Mouse (Mus musculus): Measurements from ENCODE around the gene Znrf4. TPM values are rescaled to one million over a fixed set of nuclear protein-coding genes. Genes with fewer than 3 reads are reported as not detected.

Gene Znrf4
- polyA plus RNA-seq, 1 experiment = not detected

GRCm38 (mm10) chr17:56485118-56485517, 27.1 kb downstream of the Znrf4 start:
- Histone ChIP-seq H3K36me3 (ENCODE audit: control insufficient read depth, insufficient read depth) (no peaks in the 10 kb centered on the region), H3K79me3 (ENCODE audit: low read depth) (no peaks in the 10 kb centered on the region), H3K4me3 (ENCODE audit: insufficient read depth, poor library complexity, severe bottlenecking) (no peak overlapping the region), H3ac (ENCODE audit: control insufficient read depth, insufficient read length, low read depth) (no peak overlapping the region), H3K79me2 (ENCODE audit: control insufficient read depth, insufficient read depth) (no peaks in the 10 kb centered on the region), H3K27me3 (ENCODE audit: control insufficient read depth, insufficient read depth, insufficient read length) (no peaks in the 10 kb centered on the region)
- TF ChIP-seq CEBPB (IDR thresholded peaks at IDR 0.05; ENCODE audit: low read depth) (no peak), CTCF (IDR thresholded peaks at IDR 0.05; ENCODE audit: control insufficient read depth, insufficient read depth, insufficient read length) (no peak), MAX (IDR thresholded peaks at IDR 0.05) (no peak), USF1 (IDR thresholded peaks at IDR 0.05; ENCODE audit: low read depth) (no peak), MYOD1 (IDR thresholded peaks at IDR 0.05; ENCODE audit: control insufficient read depth, insufficient read length, low read depth) (no peak), FOSL1 (IDR thresholded peaks at IDR 0.05; ENCODE audit: insufficient read depth, low read length, poor library complexity, severe bottlenecking) (no peak)

GRCm38 (mm10) chr17:56482671-56483070, 29.6 kb downstream of the Znrf4 start:
- no peaks in the 10 kb centered on the region for H3K79me3 ChIP-seq (ENCODE audit: low read depth)
- no peaks in the 10 kb centered on the region for H3K27me3 ChIP-seq (ENCODE audit: control insufficient read depth, insufficient read depth, insufficient read length)
- no peak overlapping the region for H3K4me3 ChIP-seq (ENCODE audit: insufficient read depth, poor library complexity, severe bottlenecking)
- TF ChIP-seq USF1 (IDR thresholded peaks at IDR 0.05; ENCODE audit: low read depth) = no peak
- no peak for TF ChIP-seq MYOD1 (IDR thresholded peaks at IDR 0.05; ENCODE audit: control insufficient read depth, insufficient read length, low read depth)
- no peak for TF ChIP-seq MYOG (IDR thresholded peaks at IDR 0.05; ENCODE audit: control insufficient read depth, extremely low read depth, insufficient read length)
- no peak for TF ChIP-seq CTCF (IDR thresholded peaks at IDR 0.05; ENCODE audit: control insufficient read depth, insufficient read depth, insufficient read length)
- no peak for TF ChIP-seq MAX (IDR thresholded peaks at IDR 0.05)
- TF ChIP-seq FOSL1 (IDR thresholded peaks at IDR 0.05; ENCODE audit: insufficient read depth, low read length, poor library complexity, severe bottlenecking) = no peak
- no peak for TF ChIP-seq CEBPB (IDR thresholded peaks at IDR 0.05; ENCODE audit: low read depth)
- H3ac ChIP-seq (ENCODE audit: control insufficient read depth, insufficient read length, low read depth) = no peak overlapping the region
- H3K36me3 ChIP-seq (ENCODE audit: control insufficient read depth, insufficient read depth) = no peaks in the 10 kb centered on the region
- H3K79me2 ChIP-seq (ENCODE audit: control insufficient read depth, insufficient read depth) = no peaks in the 10 kb centered on the region

GRCm38 (mm10) chr17:56479358-56479757, 32.9 kb downstream of the Znrf4 start:
- H3K79me3 ChIP-seq (ENCODE audit: low read depth) = peaks cover 6% of the 10 kb centered on the region
- no peak overlapping the region for H3K4me3 ChIP-seq (ENCODE audit: insufficient read depth, poor library complexity, severe bottlenecking)
- no peaks in the 10 kb centered on the region for H3K27me3 ChIP-seq (ENCODE audit: control insufficient read depth, insufficient read depth, insufficient read length)
- no peak for TF ChIP-seq FOSL1 (IDR thresholded peaks at IDR 0.05; ENCODE audit: insufficient read depth, low read length, poor library complexity, severe bottlenecking)
- TF ChIP-seq USF1 (IDR thresholded peaks at IDR 0.05; ENCODE audit: low read depth) = no peak
- peak; percentile 77 for TF ChIP-seq MAX (IDR thresholded peaks at IDR 0.05)
- TF ChIP-seq CTCF (IDR thresholded peaks at IDR 0.05; ENCODE audit: control insufficient read depth, insufficient read depth, insufficient read length) = peak; percentile 85
- TF ChIP-seq CEBPB (IDR thresholded peaks at IDR 0.05; ENCODE audit: low read depth) = no peak
- peaks cover 18% of the 10 kb centered on the region for H3K79me2 ChIP-seq (ENCODE audit: control insufficient read depth, insufficient read depth)
- no peak overlapping the region for H3ac ChIP-seq (ENCODE audit: control insufficient read depth, insufficient read length, low read depth)
- H3K36me3 ChIP-seq (ENCODE audit: control insufficient read depth, insufficient read depth) = no peaks in the 10 kb centered on the region

- H3ac ChIP-seq (ENCODE audit: control insufficient read depth, insufficient read length, low read depth) = no peak overlapping the region
- H3K27me3 ChIP-seq (ENCODE audit: control insufficient read depth, insufficient read depth, insufficient read length) = no peaks in the 10 kb centered on the region
- peaks cover 14% of the 10 kb centered on the region for H3K79me3 ChIP-seq (ENCODE audit: low read depth)
- no peaks in the 10 kb centered on the region for H3K36me3 ChIP-seq (ENCODE audit: control insufficient read depth, insufficient read depth)
- H3K4me3 ChIP-seq (ENCODE audit: insufficient read depth, poor library complexity, severe bottlenecking) = no peak overlapping the region
- H3K79me2 ChIP-seq (ENCODE audit: control insufficient read depth, insufficient read depth) = peaks cover 30% of the 10 kb centered on the region
- TF ChIP-seq USF1 (IDR thresholded peaks at IDR 0.05; ENCODE audit: low read depth) (no peak), CEBPB (IDR thresholded peaks at IDR 0.05; ENCODE audit: low read depth) (peak; percentile 40), CTCF (IDR thresholded peaks at IDR 0.05; ENCODE audit: control insufficient read depth, insufficient read depth, insufficient read length) (no peak), FOSL1 (IDR thresholded peaks at IDR 0.05; ENCODE audit: insufficient read depth, low read length, poor library complexity, severe bottlenecking) (peak; percentile 49), MYOD1 (IDR thresholded peaks at IDR 0.05; ENCODE audit: control insufficient read depth, insufficient read length, low read depth) (peak; percentile 77), MYOG (IDR thresholded peaks at IDR 0.05; ENCODE audit: control insufficient read depth, extremely low read depth, insufficient read length) (no peak), MAX (IDR thresholded peaks at IDR 0.05) (peak; percentile 63)
Measured at GRCm38 (mm10) chr17:56478191-56478611, 34.0 kb downstream of the Znrf4 start.

- H3K27me3 ChIP-seq (ENCODE audit: control insufficient read depth, insufficient read depth, insufficient read length) = no peaks in the 10 kb centered on the region
- H3K36me3 ChIP-seq (ENCODE audit: control insufficient read depth, insufficient read depth) = no peaks in the 10 kb centered on the region
- TF ChIP-seq USF1 (IDR thresholded peaks at IDR 0.05; ENCODE audit: low read depth) (no peak), MYOG (IDR thresholded peaks at IDR 0.05; ENCODE audit: control insufficient read depth, extremely low read depth, insufficient read length) (no peak), CTCF (IDR thresholded peaks at IDR 0.05; ENCODE audit: control insufficient read depth, insufficient read depth, insufficient read length) (no peak), FOSL1 (IDR thresholded peaks at IDR 0.05; ENCODE audit: insufficient read depth, low read length, poor library complexity, severe bottlenecking) (no peak), MAX (IDR thresholded peaks at IDR 0.05) (no peak), CEBPB (IDR thresholded peaks at IDR 0.05; ENCODE audit: low read depth) (no peak), MYOD1 (IDR thresholded peaks at IDR 0.05; ENCODE audit: control insufficient read depth, insufficient read length, low read depth) (no peak)
- H3K79me2 ChIP-seq (ENCODE audit: control insufficient read depth, insufficient read depth) = peaks cover 37% of the 10 kb centered on the region
- peaks cover 20% of the 10 kb centered on the region for H3K79me3 ChIP-seq (ENCODE audit: low read depth)
- H3K4me3 ChIP-seq (ENCODE audit: insufficient read depth, poor library complexity, severe bottlenecking) = no peak overlapping the region
- H3ac ChIP-seq (ENCODE audit: control insufficient read depth, insufficient read length, low read depth) = no peak overlapping the region
Measured at GRCm38 (mm10) chr17:56477191-56477818, 34.9 kb downstream of the Znrf4 start.

GRCm38 (mm10) chr17:56476402-56476752, 35.9 kb downstream of the Znrf4 start, which contains the start of gene Ptprs:
TSS of gene Ptprs (minus strand) at chr17:56476483.
- H3K4me3 ChIP-seq (ENCODE audit: insufficient read depth, poor library complexity, severe bottlenecking) = peak within 1 kb of the TSS; percentile 65
- peaks cover 22% of the 10 kb centered on the region for H3K79me3 ChIP-seq (ENCODE audit: low read depth)
- H3K27me3 ChIP-seq (ENCODE audit: control insufficient read depth, insufficient read depth, insufficient read length) = no peaks in the 10 kb centered on the region
- TF ChIP-seq MYOG (IDR thresholded peaks at IDR 0.05; ENCODE audit: control insufficient read depth, extremely low read depth, insufficient read length) (no peak), USF1 (IDR thresholded peaks at IDR 0.05; ENCODE audit: low read depth) (peak; percentile 97), MAX (IDR thresholded peaks at IDR 0.05) (peak; percentile 100)
- peaks cover 46% of the 10 kb centered on the region for H3K79me2 ChIP-seq (ENCODE audit: control insufficient read depth, insufficient read depth)
- H3ac ChIP-seq (ENCODE audit: control insufficient read depth, insufficient read length, low read depth) = peak within 1 kb of the TSS; percentile 90
- H3K36me3 ChIP-seq (ENCODE audit: control insufficient read depth, insufficient read depth) = no peaks in the 10 kb centered on the region

Data from C2C12 (cell line).